Mouse (Mus musculus) cerebellum, adult 9-10 months (tissue): ENCODE data around the gene Mknk2.

ENCODE experiments used
- DNase-seq: peaks from one replicate; pipeline ENCODE4 v3.0.0; 2022

Gene Mknk2

DNA sequence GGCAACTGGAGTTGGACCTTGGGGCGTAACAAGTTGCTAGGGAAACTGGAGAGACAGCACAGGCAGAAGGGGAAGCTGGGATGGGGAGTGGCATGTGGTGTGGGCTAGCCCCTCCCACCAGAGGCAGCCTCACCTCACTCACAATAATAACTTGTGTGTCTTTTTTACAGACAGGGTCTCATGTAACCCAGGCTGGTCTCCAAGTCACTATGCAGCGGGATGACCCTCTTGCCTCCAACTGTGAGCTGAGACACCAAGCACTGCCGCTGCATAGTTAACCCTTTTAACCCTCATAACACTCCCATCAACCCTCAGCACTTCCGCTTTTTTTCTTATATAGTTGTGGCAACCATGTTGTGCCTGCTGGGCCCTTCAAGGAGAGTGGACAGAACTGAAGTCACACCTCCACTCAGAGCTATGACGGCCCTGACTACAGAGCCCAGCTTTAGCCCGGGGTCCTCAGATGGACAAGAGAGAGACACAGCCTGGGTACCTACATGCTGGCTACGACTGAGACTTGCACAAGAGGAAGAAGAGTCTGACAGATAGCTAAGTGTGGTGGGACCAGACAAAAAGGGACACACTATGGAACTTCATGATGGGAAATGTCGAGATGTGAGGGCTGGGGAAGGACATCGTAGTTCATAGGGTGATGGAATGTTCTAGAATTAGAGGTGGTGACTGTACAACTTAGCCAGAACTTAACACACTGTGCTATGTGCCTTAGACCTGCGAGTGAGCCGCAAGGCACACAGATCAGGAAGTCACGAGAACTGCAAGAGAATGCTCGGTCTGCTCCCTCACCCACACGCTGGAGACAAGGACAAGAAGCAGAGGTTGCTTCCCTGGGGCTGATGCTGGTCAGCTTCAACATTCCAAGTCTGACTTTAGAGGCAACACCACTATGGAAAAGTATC lies 14.6 kb upstream of the Mknk2 start:
- DNase-seq, result no peak

DNA sequence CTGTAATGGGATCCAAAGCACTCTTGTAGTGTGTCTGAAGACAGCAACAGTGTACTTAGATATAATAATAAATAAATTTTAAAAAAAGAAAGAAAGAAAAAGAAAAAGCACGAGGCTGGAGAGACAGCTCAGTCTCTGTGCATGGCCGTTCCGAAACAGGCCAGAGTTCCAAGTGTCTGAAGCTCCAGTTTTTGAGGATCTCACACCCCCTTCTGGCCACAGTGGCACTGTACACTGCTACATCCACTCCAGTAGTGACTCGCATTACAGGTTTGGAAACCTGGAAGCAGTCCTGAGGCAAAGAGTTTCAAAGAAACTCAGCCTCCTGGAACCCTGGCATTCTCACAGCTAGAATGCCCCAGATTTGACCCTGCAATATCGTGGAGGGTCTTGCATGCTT lies 9.9 kb upstream of the Mknk2 start:
- peak; percentile 80 for DNase-seq

DNA sequence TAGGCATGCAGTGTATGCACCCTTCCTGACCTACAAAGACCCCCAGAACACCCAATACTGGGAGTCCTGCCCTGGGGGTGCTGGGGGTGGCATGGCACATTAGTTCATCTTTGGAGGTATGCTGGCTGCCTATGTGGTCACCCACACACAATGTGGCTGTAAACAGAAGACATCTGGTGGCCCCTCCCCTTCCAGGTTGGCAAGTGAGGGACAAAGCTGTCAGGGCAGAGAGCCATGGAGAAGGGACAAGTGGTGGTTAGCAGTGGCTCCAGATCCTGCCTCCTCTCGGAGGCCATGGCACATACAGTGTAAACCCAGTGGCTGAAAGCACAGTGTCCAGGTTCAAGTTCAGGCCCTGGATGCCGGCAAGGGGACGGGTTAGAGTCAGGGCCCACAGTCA lies 8.7 kb upstream of the Mknk2 start:
- DNase-seq, result no peak

DNA sequence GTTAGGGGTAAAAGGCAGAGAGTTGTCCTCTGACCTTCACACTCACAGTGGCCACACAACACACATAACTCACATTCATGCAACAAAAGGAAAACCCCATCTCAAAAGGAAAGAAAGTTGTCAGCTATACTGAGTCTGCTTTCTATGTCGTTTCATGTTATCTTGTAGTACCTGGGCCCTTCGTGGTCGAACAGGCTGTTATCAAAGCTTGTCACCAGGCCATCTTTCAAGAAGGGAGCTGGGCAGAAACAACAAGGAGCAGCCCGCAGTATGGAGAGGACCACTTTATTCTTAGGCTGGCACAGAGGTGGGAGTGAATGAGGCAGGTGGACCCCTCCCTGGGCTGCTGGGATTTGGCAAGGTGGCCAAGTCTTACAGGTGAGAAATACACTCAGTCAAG lies 7.1 kb upstream of the Mknk2 start:
- DNase-seq, result no peak

GRCm38 (mm10) chr10:80684214-80684613 lies 6.3 kb upstream of the Mknk2 start:
- no peak for DNase-seq

DNA sequence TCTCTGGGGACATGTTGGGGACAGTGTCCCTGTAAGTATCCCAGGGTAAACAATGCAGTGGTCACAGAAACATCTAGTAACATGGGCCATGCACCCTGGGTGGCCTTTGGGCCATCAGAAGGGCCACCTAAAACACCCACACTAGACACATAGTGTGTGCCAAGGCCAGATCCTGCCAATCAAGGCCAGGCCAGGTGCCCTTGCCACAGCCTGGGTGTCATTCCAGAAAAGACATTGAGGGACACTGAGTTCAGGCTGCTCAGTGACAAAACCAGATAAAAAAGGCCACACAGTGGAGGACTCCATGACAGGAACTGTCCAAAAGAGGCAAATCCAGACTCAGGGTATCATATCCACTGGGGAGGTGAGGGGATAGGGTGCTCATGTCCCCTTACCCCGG lies 5.7 kb upstream of the Mknk2 start:
- DNase-seq, result no peak

GRCm38 (mm10) chr10:80682003-80682402 lies 4.1 kb upstream of the Mknk2 start:
- no peak for DNase-seq

- DNase-seq, result no peak
Measured at GRCm38 (mm10) chr10:80680260-80680696, 2.4 kb upstream of the Mknk2 start.

DNA sequence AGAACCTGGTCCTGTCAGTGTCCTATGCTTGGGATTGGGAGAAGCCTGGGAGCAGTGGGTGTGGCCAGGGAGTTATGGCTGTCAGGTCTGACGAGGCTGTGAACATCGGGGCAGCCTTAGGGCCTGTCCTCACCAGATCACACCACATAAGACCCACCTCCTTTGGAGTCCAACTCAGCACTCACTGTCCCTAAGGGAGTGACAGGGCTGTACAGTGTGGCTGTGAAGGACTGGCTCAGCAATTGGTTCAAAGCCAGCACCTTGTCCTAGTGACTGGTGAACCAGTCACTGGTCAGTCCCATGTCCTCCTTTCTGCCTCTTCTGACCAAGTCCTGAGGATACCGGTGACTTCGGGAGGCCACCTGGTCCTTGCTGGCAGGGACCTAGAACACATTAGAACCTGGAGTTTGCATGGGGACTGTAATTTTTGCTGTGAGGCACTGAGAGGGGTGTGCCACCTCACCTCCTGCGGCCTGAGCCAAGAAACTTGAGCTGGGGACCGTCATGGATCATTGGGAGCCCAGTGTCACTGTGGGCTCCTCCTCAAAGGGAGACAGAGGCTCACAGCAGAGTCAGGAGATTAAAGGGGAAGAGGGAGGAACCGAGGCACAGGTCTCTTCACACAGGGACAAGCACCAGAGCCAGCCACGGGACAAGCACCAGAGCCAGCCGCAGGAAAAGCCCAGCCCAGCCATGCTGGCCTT lies 1.8 kb upstream of the Mknk2 start:
- DNase-seq, result peak; percentile 58

GRCm38 (mm10) chr10:80678601-80679377 lies 877 bp upstream of the Mknk2 start:
- DNase-seq, result peak; percentile 62

- peak; percentile 67 for DNase-seq
Measured at GRCm38 (mm10) chr10:80677128-80677875, 610 bp downstream of the Mknk2 start.

DNA sequence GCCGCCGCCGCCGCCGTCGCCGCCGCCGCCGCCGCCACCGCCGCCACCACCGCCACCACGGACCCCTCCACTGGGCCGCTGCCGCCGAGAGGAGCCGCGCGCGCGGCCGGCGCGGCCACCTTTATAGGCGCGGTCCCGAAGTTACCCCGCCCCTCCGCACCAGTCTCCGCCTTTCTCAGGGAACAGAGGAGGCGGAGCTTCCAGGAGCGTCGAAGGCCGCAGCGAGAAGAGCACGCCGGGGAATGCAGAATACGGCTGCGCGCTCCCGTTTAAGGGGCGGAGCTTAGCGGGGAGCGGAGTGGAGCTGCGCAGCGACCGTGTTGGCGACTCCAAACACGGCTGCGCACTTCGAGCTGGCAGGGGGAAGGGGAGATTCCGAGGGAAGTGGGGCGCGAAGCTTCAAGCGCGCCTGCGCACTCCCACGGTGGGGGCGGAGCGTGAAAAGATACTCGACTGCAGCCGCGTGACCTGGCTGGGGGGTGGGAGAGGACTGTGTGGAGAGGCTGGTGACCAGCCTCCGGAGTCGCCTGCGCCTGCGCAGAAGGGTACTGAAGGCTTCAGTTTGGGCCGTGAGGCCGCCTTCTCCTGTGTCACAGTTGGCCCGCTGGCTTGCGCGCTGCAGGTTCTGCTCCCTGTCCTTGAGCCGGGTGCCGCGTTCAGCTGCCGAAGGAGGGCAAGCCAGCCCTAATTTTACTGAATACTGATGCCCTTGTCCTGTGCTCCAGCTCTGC lies 1.5 kb downstream of the Mknk2 start:
- peak; percentile 99 for DNase-seq

DNA sequence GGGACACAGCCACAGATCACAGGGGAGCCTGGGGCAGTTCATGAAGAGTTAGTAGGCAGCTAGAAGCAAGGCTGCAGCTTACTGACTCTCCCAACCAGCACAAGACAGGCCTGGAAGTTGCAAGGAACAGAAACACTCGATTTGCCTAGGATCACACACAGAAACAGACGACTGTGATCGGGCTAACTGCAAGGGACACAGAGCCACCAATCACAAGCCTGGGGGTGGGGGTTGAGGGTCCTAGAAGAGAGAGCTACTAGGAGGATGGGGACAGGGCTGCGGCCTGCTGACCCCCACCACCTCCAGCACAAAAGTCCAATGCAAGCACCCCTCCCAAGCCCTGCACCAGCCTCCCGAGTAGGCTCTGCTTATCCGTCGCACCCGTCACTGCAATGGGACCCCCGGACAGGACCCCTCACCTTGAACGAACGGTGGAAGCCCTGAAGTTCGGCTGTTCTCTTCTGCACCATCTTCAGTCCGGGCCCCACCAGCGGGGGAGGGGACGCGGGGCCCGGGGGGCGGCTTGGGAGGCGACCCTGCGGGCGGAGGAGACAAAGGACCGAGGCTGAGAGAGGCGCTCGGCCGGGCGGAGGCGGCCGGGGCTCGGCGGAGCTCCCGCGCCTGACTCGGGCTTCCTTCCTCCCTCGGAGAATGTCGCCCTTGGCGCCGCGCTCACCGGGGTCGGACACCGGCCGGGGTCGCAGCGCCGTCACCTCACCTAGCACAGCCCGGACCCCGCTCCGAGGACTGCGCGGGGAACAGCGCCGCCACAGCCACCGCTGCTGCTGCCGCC lies 2.3 kb downstream of the Mknk2 start:
- DNase-seq, result peak; percentile 76

- DNase-seq, result no peak
Measured at GRCm38 (mm10) chr10:80674851-80675404, 3.0 kb downstream of the Mknk2 start.

DNA sequence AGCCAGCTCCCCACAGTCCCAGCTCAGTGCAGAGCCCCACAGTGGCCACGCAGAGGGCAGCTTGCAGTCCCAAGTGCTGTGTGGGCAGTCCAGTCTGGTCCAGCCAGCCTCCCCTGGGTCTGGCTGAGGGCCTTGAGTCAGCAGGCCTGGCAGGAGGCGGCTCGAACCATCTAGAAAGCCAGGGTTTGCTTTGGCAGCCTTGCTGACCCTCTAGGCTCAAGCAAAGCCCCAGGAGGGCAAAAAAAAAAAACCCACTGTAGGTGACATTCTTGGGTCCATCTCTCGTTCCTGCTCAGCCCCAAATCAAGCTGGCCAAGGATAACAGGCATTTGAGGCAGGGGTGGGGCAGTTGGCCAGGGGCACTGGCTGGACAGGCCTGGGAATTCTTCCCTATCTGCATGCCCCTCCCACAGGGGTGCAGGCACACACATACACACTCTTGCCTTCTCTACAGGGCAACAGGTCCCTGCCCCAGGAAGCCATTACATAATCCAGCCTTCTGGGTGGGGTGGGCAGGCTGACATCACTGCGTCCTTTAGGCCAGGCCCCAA lies 3.7 kb downstream of the Mknk2 start:
- peak; percentile 78 for DNase-seq

DNA sequence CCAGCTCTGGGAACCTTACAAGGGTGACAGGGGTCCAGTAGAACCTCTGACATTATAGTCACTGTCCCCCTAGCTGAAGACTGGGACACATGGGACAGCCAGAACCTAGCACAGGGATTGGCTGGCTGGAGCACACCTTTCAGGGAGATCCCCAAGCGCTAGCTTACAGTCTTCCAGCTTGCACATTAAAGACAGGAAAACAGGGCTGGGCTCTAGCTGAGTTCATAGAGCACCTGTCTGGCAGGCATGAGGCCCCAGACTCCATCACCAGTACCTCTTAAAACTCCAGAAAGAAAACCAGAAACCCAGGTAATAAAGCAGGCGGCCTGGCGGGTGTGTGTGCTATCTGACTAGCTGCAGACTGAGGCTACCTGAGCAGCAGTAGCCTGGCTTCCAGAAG lies 4.2 kb downstream of the Mknk2 start:
- DNase-seq, result no peak

- DNase-seq, result peak; percentile 64
Measured at GRCm38 (mm10) chr10:80671936-80672690, 5.8 kb downstream of the Mknk2 start.

DNA sequence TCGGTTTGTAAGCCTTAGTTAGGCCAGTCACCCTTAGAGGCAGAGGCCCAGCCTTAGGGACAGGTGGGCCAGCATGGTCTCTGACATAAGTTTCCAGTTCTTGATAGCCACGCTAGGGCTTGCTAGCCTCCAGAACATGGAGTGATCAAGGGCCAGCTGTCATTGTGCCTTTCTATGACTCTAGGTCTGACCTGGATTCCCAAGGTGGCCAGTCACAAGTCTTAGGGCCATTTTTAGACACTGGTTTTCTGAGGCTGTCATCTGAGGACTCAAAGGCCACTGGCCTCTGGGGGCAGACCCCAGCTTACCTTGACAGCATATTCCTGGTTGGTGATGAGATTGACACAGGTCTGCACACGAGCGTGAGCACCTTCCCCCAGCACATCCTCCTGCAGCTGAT lies 6.7 kb downstream of the Mknk2 start:
- no peak for DNase-seq

- peak; percentile 58 for DNase-seq
Measured at GRCm38 (mm10) chr10:80670531-80670930, 7.4 kb downstream of the Mknk2 start.
